Mouse (Mus musculus) heart, adult 2 months (tissue): ENCODE results near the gene Lamc1.

Source experiments
- CTCF ChIP-seq: fragments of 200-600 bp; IDR thresholded peaks from 2 replicates; pipeline ENCODE4 v1.8.1; 2022; ENCODE audit warnings: antibody characterized with exemption, mild to moderate bottlenecking, moderate library complexity
- EP300 ChIP-seq: fragments of 200-500 bp; IDR thresholded peaks from 2 replicates; pipeline ENCODE4 v1.6.1; 2011; ENCODE audit warnings: low read depth, low read length, control low read depth; ENCODE audit not compliant: insufficient read depth
- POLR2A ChIP-seq: fragments of 200-500 bp; IDR thresholded peaks from 2 replicates; pipeline ENCODE4 v1.6.1; 2011; ENCODE audit warnings: mild to moderate bottlenecking, low read depth, low read length, control low read depth; ENCODE audit not compliant: insufficient read depth

DNA sequence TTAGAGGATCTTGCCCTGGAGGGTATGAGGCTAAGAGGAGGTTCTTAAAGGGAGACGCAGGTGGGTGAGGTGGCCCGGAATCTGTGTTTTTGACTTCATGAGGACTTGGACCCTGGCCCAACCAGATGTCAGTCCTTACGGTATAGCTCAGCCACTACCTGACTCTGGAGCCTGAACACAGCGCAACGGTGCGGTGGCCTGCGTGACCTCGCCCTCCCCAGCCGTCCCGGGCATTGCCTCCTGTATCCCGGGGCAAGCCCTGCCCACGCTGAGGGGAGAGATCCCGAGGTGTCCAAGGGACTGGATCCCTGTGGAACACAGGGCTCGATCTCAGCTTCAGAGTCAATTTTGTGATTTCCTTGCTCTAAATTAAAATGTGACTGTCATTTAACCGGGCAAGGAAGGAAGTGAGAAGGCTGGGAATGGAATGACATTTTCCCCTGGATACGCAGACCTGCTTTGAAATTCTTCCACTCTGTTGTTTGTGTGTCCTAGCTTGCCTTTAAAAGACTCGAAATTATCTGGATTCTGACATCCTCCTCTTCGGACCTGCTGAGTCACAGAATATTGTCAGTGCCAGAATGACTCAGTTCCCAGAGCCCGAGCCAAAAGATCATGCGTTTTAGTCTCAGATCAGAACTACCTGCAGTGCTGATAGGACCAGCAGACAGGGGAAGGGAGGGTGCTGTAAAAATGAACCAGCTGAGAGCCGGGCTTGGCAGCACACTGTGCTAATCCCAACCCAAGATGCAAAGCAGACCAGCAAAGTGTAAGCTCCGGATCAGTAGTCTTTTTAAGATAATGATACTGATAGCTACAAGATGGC is 923 bp upstream of the Lamc1 start:
- TF ChIP-seq CTCF (no peak), EP300 (0 out of 2 replicates have a peak, but pooled peaks have one; percentile 9), POLR2A (0 out of 2 replicates have a peak, but pooled peaks have one; percentile 21)
